Mouse (Mus musculus) CH12.LX (cell line): ENCODE data around the gene Rtn4rl2.
A peak's percentile ranks its signal among the peaks of the same experiment; 100 is the strongest.

Source experiments
- CTCF ChIP-seq, 2 experiments: IDR thresholded peaks in 1 of 2; conservative IDR thresholded peaks in 1 of 2; 2 replicates each; pipeline ENCODE4 v1.5.1; 2011 to 2012; ENCODE audit warnings: low read depth in 2 of 2, low read length in 2 of 2, improper control_type of control experiment in 1 of 2, inconsistent platforms in 1 of 2, mild to moderate bottlenecking in 1 of 2, moderate library complexity in 1 of 2
- ETS1 ChIP-seq: conservative IDR thresholded peaks from 2 replicates; pipeline ENCODE4 v1.6.1; 2012; ENCODE audit warnings: low read depth, mild to moderate bottlenecking, inconsistent platforms, low read length, improper control_type of control experiment, moderate library complexity
- HCFC1 ChIP-seq: IDR thresholded peaks from 2 replicates; pipeline ENCODE4 v1.6.1; 2012; ENCODE audit warnings: low read depth, mild to moderate bottlenecking, inconsistent platforms, low read length, improper control_type of control experiment
- MAZ ChIP-seq: IDR thresholded peaks from 2 replicates; pipeline ENCODE4 v1.6.1; 2012; ENCODE audit warnings: low read depth, mild to moderate bottlenecking, inconsistent platforms, low read length, improper control_type of control experiment, moderate library complexity
- MEF2A ChIP-seq: IDR thresholded peaks from 2 replicates; pipeline ENCODE4 v1.6.1; 2014; ENCODE audit warnings: low read depth, mild to moderate bottlenecking, inconsistent platforms, low read length, improper control_type of control experiment, borderline replicate concordance
- NRF1 ChIP-seq: IDR thresholded peaks from 2 replicates; pipeline ENCODE4 v1.6.1; 2014; ENCODE audit warnings: low read depth, mild to moderate bottlenecking, inconsistent platforms, low read length, improper control_type of control experiment, moderate library complexity
- RCOR1 ChIP-seq: conservative IDR thresholded peaks from 2 replicates; pipeline ENCODE4 v1.6.1; 2012; ENCODE audit warnings: low read depth, mild to moderate bottlenecking, inconsistent platforms, low read length, improper control_type of control experiment
- TBP ChIP-seq: conservative IDR thresholded peaks from 2 replicates; pipeline ENCODE4 v1.6.1; 2011; ENCODE audit warnings: low read depth, low read length, improper control_type of control experiment
- ZC3H11A ChIP-seq: IDR thresholded peaks from 2 replicates; pipeline ENCODE4 v1.6.1; 2012; ENCODE audit warnings: low read depth, mild to moderate bottlenecking, inconsistent platforms, low read length, improper control_type of control experiment

DNA sequence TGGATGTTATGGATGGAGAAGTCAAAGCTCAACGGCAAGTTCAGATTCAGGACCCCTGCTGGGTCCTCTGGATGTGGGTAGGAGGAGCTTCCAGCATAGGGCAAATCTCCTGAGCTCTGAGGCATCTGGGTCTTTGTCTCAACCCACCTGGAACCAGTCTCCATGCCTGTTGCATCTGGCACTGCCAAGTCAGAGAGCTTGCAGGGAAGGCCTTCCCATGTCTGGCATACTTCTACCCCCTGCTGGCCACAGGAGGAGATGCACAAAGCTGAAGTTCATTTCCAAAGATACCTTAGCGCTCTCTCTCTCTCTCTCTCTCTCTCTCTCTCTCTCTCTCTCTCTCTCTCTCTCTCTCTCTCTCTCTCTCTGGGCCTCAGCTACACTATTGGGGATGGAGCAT lies 30.8 kb downstream of the Rtn4rl2 start:
- no peak for TF ChIP-seq RCOR1
- no peak for TF ChIP-seq TBP
- TF ChIP-seq MAZ, result no peak
- TF ChIP-seq MEF2A, result no peak
- TF ChIP-seq ZC3H11A, result peak; percentile 65
- TF ChIP-seq CTCF (conservative IDR thresholded peaks at IDR 0.05 in 1 of 2, IDR thresholded peaks at IDR 0.05 in 1 of 2; ENCODE audit: low read depth in 2 of 2, low read length in 2 of 2), result peak; percentile 71 to 88
- TF ChIP-seq HCFC1, result no peak
- no peak for TF ChIP-seq NRF1
- no peak for TF ChIP-seq ETS1
